Mouse (Mus musculus) midbrain, embryonic 10.5 days (tissue): Measurements from ENCODE around the gene Rnf130. TPM values are rescaled to one million over a fixed set of nuclear protein-coding genes. Genes with fewer than 3 reads are reported as not detected.
A peak's percentile ranks its signal among the peaks of the same experiment; 100 is the strongest.

Source experiments
- microRNA counts: library from miRNA; unstranded; fragments of <30 nt; microRNA quantifications from one replicate; lab custom pipeline; 2017
- microRNA-seq: library from miRNA; unstranded; fragments of <30 nt; microRNA quantifications from one replicate; pipeline ENCODE4, GENCODE M21; 2017
- polyA plus RNA-seq: library from polyadenylated mRNA; unstranded; fragments of >200 nt; fragmentation: Nextera tagmentation; extraction: Ambion mirVana; gene quantifications from 2 replicates; pipeline ENCODE4 v1.2.1, GENCODE M21; 2016

The Rnf130 gene
- polyA plus RNA-seq, 1 experiment from 2014 or later = 60.5 TPM

MicroRNAs within 50 kb of the gene (microRNA counts, 519-probe panel; counts per million panel counts)
- not detected for microRNA mmu-miR-340-3p (lab: Ali Mortazavi, UCI)
- 7,466 counts per million, percentile 76 among the panel's probes with 10 or more counts for microRNA mmu-miR-340-5p (lab: Ali Mortazavi, UCI)

Small RNA genes lying within 50 kb of the gene (microRNA-seq; reads per million reads assigned to microRNA genes)
- 741 reads per million, percentile 74 among the genes with 10 or more reads in this experiment for gene Mir340

Other genes with a start within 250 kb of the Rnf130 start
- gene Gfpt2, start 231.2 kb upstream of the Rnf130 start, polyA plus RNA-seq = 13.9 and 16.7 TPM in 2 replicates
- 22.2 and 29.7 TPM in 2 replicates for gene Mapk9, start 178.6 kb upstream of the Rnf130 start, polyA plus RNA-seq
- gene Rasgef1c, start 123.5 kb upstream of the Rnf130 start, polyA plus RNA-seq = 0.23 and 0.29 TPM in 2 replicates
- gene Tbc1d9b, start 106.0 kb downstream of the Rnf130 start, polyA plus RNA-seq = 33.6 and 39.8 TPM in 2 replicates
- gene Mrnip, start 149.1 kb downstream of the Rnf130 start, polyA plus RNA-seq = 23.4 and 23.8 TPM in 2 replicates
- 136 and 165 TPM in 2 replicates for gene Sqstm1, start 185.5 kb downstream of the Rnf130 start, polyA plus RNA-seq
- gene Mgat4b, start 185.5 kb downstream of the Rnf130 start, polyA plus RNA-seq = 12.1 and 18.1 TPM in 2 replicates
- 0.75 and 1.2 TPM in 2 replicates for gene Ltc4s, start 213.3 kb downstream of the Rnf130 start, polyA plus RNA-seq